Mouse (Mus musculus) liver, postnatal 0 days (tissue): ENCODE results near the gene Fahd1. TPM values are rescaled to one million over a fixed set of nuclear protein-coding genes. Genes with fewer than 3 reads are reported as not detected.

Source experiments
- ATAC-seq: fragments of 200-750 bp; cut with Nextera tagmentation; 2 replicates; pipeline ENCODE4 v1.8.0; 2017; ENCODE audit warnings: mild to moderate bottlenecking, moderate library complexity
- DNase-seq: peaks from one replicate; pipeline ENCODE4 v3.0.0-alpha.2; 2016
- H3K27ac ChIP-seq: fragments of 300-500 bp; sonication (generic); 2 replicates; pipeline ENCODE4 v1.5.1; 2014; ENCODE audit warnings: antibody characterized with exemption, moderate library complexity, mild to moderate bottlenecking, low read depth
- H3K27me3 ChIP-seq: fragments of 300-500 bp; sonication (generic); 2 replicates; pipeline ENCODE4 v1.6.1; 2014; ENCODE audit warnings: low read length, control low read depth, mixed read lengths; ENCODE audit not compliant: insufficient read depth
- H3K36me3 ChIP-seq: fragments of 300-500 bp; sonication (generic); replicated peaks from 2 replicates; pipeline ENCODE4 v1.6.1; 2014; ENCODE audit warnings: mild to moderate bottlenecking, control low read depth, low read length, moderate library complexity, mixed read lengths; ENCODE audit not compliant: insufficient read depth
- H3K4me1 ChIP-seq: fragments of 300-500 bp; sonication (generic); 2 replicates; pipeline ENCODE4 v1.6.1; 2014; ENCODE audit warnings: antibody characterized with exemption, mild to moderate bottlenecking, control low read depth; ENCODE audit not compliant: insufficient read depth
- H3K4me2 ChIP-seq: fragments of 300-500 bp; sonication (generic); 2 replicates; pipeline ENCODE4 v1.6.1; 2014; ENCODE audit warnings: low read depth, mild to moderate bottlenecking, low read length, moderate library complexity, mixed read lengths
- H3K4me3 ChIP-seq: fragments of 300-500 bp; sonication (generic); 2 replicates; pipeline ENCODE4 v1.5.1; 2014; ENCODE audit warnings: low read depth, low read length
- H3K9ac ChIP-seq: fragments of 300-500 bp; sonication (generic); replicated peaks from 2 replicates; pipeline ENCODE4 v1.6.1; 2014; ENCODE audit warnings: mild to moderate bottlenecking, moderate library complexity
- H3K9me3 ChIP-seq: fragments of 300-500 bp; sonication (generic); 2 replicates; pipeline ENCODE4 v1.6.1; 2016; ENCODE audit warnings: mild to moderate bottlenecking, control low read depth, low read length, mixed read lengths
- CTCF ChIP-seq: sonication (generic); IDR thresholded peaks from 2 replicates; pipeline ENCODE4 v1.5.1; 2016; ENCODE audit warnings: antibody characterized with exemption, low read depth
- EP300 ChIP-seq: IDR thresholded peaks from 2 replicates; pipeline ENCODE4 v1.6.1; 2016; ENCODE audit warnings: antibody characterized with exemption, low read depth, mild to moderate bottlenecking
- WGBS: fragments of 180-500 bp; shearing (Covaris S2); extraction: QIAGEN DNeasy Blood & Tissue Kit; methylation state at CpG from one replicate; pipeline ENCODE4 v1.1.7; 2014; ENCODE audit not compliant: insufficient replicate concordance; 5-methylcytosine and 5-hydroxymethylcytosine counted together
- polyA plus RNA-seq: library from polyadenylated mRNA; unstranded; fragments of >200 nt; fragmentation: Nextera tagmentation; extraction: Ambion mirVana; gene quantifications from 2 replicates; pipeline ENCODE4 v1.2.1, GENCODE M21; 2015

Fahd1 gene
- polyA plus RNA-seq, 1 experiment from 2014 or later = 84.9 TPM

- Histone ChIP-seq H3K36me3 (peaks cover 28% of the 10 kb centered on the region), H3K4me3 (peak overlapping the region; percentile 95), H3K4me2 (peak overlapping the region; percentile 84), H3K9me3 (no peaks in the 10 kb centered on the region), H3K27me3 (no peaks in the 10 kb centered on the region), H3K4me1 (peaks cover 22% of the 10 kb centered on the region), H3K27ac (peak overlapping the region; percentile 97), H3K9ac (peak overlapping the region; percentile 95)
- ATAC-seq (no peak), DNase-seq (no peak)
- under 1% methylated on average over 19 of the region's 20 CpGs for WGBS
- TF ChIP-seq CTCF (no peak), EP300 (no peak)
Observed at GRCm38 (mm10) chr17:24850773-24851127, 586 bp upstream of the Fahd1 start.

GRCm38 (mm10) chr17:24849733-24850064 lies 465 bp downstream of the Fahd1 start:
- WGBS = under 1% methylated on average over 21 of the region's 21 CpGs
- Histone ChIP-seq H3K27ac (peak overlapping the region; percentile 97), H3K4me2 (peak overlapping the region; percentile 84), H3K9me3 (no peaks in the 10 kb centered on the region), H3K9ac (peak overlapping the region; percentile 89), H3K27me3 (no peaks in the 10 kb centered on the region), H3K4me1 (peaks cover 22% of the 10 kb centered on the region), H3K4me3 (peak overlapping the region; percentile 95), H3K36me3 (peaks cover 20% of the 10 kb centered on the region)
- ATAC-seq (peak; percentile 30), DNase-seq (no peak)
- TF ChIP-seq CTCF (peak; percentile 58), EP300 (no peak)

GRCm38 (mm10) chr17:24848600-24849031 lies 1.5 kb downstream of the Fahd1 start:
- peak overlapping the region; percentile 95 for H3K4me3 ChIP-seq
- peaks cover 22% of the 10 kb centered on the region for H3K4me1 ChIP-seq
- TF ChIP-seq EP300 = peak; percentile 68; the same call in 1 of the 2 replicates
- TF ChIP-seq CTCF = peak; percentile 14; the same call in 1 of the 2 replicates
- peaks cover 11% of the 10 kb centered on the region for H3K36me3 ChIP-seq
- H3K9ac ChIP-seq = peak overlapping the region; percentile 89
- H3K9me3 ChIP-seq = no peaks in the 10 kb centered on the region
- H3K4me2 ChIP-seq = peak overlapping the region; percentile 84
- peak; percentile 39 for DNase-seq
- no peak for ATAC-seq
- H3K27ac ChIP-seq = peak overlapping the region; percentile 97
- no peaks in the 10 kb centered on the region for H3K27me3 ChIP-seq

DNA sequence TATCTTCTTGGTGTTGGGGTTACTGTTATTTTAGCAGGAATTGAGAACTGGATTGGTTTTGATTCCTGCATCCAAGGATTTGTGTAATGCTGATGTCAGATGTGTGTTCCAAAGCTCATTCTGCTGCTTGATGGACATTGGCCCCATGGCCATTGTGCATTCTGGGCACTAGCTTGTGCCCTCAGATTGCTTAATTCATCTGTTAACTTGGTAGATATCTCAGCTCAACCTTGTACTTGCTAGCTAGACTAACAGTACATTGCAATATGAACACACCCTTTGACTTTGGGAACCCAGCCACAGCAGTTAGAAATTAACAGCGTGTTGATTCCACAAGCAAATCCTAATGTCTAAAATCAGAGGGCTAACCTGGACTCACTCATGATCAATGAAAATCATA lies 2.8 kb downstream of the Fahd1 start:
- H3K4me2 ChIP-seq = peak overlapping the region; percentile 84
- no peak overlapping the region for H3K9ac ChIP-seq
- no peaks in the 10 kb centered on the region for H3K27me3 ChIP-seq
- no peaks in the 10 kb centered on the region for H3K9me3 ChIP-seq
- peaks cover under 1% of the 10 kb centered on the region; the same call in 1 of the 2 replicates for H3K36me3 ChIP-seq
- H3K27ac ChIP-seq = peak overlapping the region; percentile 68
- peaks cover 22% of the 10 kb centered on the region for H3K4me1 ChIP-seq
- ATAC-seq (peak; percentile 10), DNase-seq (peak; percentile 48)
- TF ChIP-seq EP300 (peak; percentile 82), CTCF (no peak)
- H3K4me3 ChIP-seq = peak overlapping the region; percentile 95
- WGBS = 76% methylated on average over 1 of the region's 1 CpGs

DNA sequence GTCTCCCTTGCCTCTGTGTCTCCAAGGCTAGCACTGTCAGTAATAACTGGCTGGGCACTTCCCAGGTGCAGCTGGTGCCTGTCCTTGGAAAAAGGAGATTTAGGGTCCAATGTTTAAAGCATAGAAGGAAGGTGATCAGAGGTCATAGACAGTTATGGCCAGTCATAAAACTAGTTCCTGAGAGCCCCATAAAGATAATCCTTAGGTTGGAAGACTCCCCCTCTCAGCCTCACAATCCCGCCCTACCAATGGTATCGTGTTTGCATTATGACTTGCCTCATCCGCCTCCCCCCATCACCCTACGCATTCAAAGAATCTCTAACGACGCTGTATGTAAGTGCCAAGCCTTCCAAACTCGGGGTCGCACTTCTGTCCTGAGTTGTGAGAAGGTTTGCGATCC lies 5.6 kb downstream of the Fahd1 start:
- DNase-seq (no peak), ATAC-seq (no peak)
- Histone ChIP-seq H3K4me1 (peaks cover 9% of the 10 kb centered on the region; the same call in 1 of the 2 replicates), H3K36me3 (no peaks in the 10 kb centered on the region), H3K27ac (no peak overlapping the region), H3K9me3 (no peaks in the 10 kb centered on the region), H3K9ac (no peak overlapping the region), H3K4me3 (no peak overlapping the region), H3K27me3 (no peaks in the 10 kb centered on the region), H3K4me2 (no peak overlapping the region)
- TF ChIP-seq CTCF (no peak), EP300 (no peak)
- 61% methylated on average over 9 of the region's 9 CpGs for WGBS

DNA sequence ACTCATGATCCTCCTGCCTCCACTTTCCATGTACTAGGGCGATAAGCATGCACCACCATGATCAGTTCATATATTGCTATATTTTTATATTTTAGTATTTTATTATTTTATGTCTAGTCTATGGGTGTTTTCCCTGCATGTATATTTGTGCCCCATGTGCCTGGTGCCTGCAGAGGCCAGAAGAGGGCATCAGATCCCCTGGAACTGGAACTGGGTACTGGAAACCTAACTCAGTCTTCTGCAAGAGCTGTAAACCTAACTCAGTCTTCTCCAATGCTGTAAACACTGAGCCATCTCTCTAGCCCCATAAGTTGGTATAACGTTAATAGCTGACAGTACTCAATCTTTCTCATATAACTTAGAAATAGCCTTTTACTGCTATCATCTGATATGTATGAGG lies 7.5 kb downstream of the Fahd1 start:
- no peak for ATAC-seq
- TF ChIP-seq EP300 = no peak
- TF ChIP-seq CTCF = peak; percentile 70
- Histone ChIP-seq H3K9ac (no peak overlapping the region), H3K27me3 (no peaks in the 10 kb centered on the region), H3K36me3 (no peaks in the 10 kb centered on the region), H3K4me3 (no peak overlapping the region), H3K27ac (no peak overlapping the region), H3K4me2 (no peak overlapping the region), H3K4me1 (0 out of 2 replicates have a peak, but pooled peaks cover 5% of the 10 kb centered on the region), H3K9me3 (no peaks in the 10 kb centered on the region)
- WGBS = 59% methylated on average over 2 of the region's 2 CpGs
- no peak for DNase-seq

DNA sequence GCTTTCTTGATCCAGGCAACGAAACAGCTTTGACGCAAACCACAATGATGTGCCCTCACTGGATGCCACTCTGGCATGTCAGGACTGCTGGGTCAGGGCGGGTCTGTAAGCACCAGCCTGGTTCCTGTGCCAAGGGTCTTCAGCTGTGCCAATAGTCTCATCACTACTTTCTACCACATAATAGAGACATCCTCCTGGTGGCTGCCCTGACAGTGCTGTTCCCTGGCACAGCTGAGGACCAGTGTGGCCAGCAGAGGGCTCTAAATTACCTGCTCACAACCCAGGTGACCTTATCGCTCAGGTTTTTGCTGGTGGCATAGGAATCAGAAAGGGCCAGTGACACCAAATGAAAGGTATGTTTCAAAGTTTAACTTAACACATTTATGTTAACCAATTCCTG lies 9.0 kb downstream of the Fahd1 start:
- H3K4me3 ChIP-seq = no peak overlapping the region
- 58% methylated on average over 4 of the region's 4 CpGs for WGBS
- H3K27ac ChIP-seq = no peak overlapping the region
- 0 out of 2 replicates have a peak, but pooled peaks cover 2% of the 10 kb centered on the region for H3K4me1 ChIP-seq
- H3K9me3 ChIP-seq = no peaks in the 10 kb centered on the region
- TF ChIP-seq CTCF (peak; percentile 83), EP300 (no peak)
- no peak overlapping the region for H3K9ac ChIP-seq
- ATAC-seq (peak; percentile 80), DNase-seq (peak; percentile 64)
- no peak overlapping the region for H3K4me2 ChIP-seq
- H3K27me3 ChIP-seq = no peaks in the 10 kb centered on the region
- H3K36me3 ChIP-seq = no peaks in the 10 kb centered on the region
